Mouse (Mus musculus) kidney, embryonic 14.5 days (tissue): ENCODE results near the gene Rasgrp4. TPM values are rescaled to one million over a fixed set of nuclear protein-coding genes. Genes with fewer than 3 reads are reported as not detected.

Experiments used
- ATAC-seq: fragments of 200-750 bp; cut with Nextera tagmentation; 2 replicates; pipeline ENCODE4 v1.8.0; 2017; ENCODE audit warnings: moderate number of reproducible peaks, mild to moderate bottlenecking, moderate TSS enrichment, moderate library complexity; ENCODE audit not compliant: low FRiP score, low TSS enrichment
- H3K27ac ChIP-seq: fragments of 300-500 bp; sonication (generic); 2 replicates; pipeline ENCODE4 v1.5.1; 2014; ENCODE audit warnings: low read depth, mild to moderate bottlenecking, low read length, moderate library complexity, mixed read lengths
- H3K27me3 ChIP-seq: fragments of 300-500 bp; sonication (generic); 2 replicates; pipeline ENCODE4 v1.6.1; 2014; ENCODE audit warnings: mild to moderate bottlenecking, low read length; ENCODE audit not compliant: control insufficient read depth, insufficient read depth
- H3K36me3 ChIP-seq: fragments of 300-500 bp; sonication (generic); 2 replicates; pipeline ENCODE4 v1.6.1; 2014; ENCODE audit warnings: low read length, mixed read lengths; ENCODE audit not compliant: control insufficient read depth, insufficient read depth
- H3K4me1 ChIP-seq: fragments of 300-500 bp; sonication (generic); 2 replicates; pipeline ENCODE4 v1.6.1; 2014; ENCODE audit warnings: low read length, mixed read lengths; ENCODE audit not compliant: control insufficient read depth, insufficient read depth
- H3K4me2 ChIP-seq: fragments of 300-500 bp; sonication (generic); replicated peaks from 2 replicates; pipeline ENCODE4 v1.6.1; 2014; ENCODE audit warnings: low read depth, mild to moderate bottlenecking, low read length
- H3K4me3 ChIP-seq: fragments of 300-500 bp; sonication (generic); 2 replicates; pipeline ENCODE4 v1.5.1; 2014; ENCODE audit warnings: mild to moderate bottlenecking, low read length
- H3K9ac ChIP-seq: fragments of 300-500 bp; sonication (generic); 2 replicates; pipeline ENCODE4 v1.6.1; 2014; ENCODE audit warnings: low read depth, mild to moderate bottlenecking, low read length, moderate library complexity
- H3K9me3 ChIP-seq: fragments of 300-500 bp; sonication (generic); 2 replicates; pipeline ENCODE4 v1.6.1; 2016; ENCODE audit warnings: low read length; ENCODE audit not compliant: control insufficient read depth
- WGBS: fragments of 180-500 bp; shearing (Covaris S2); extraction: QIAGEN DNeasy Blood & Tissue Kit; methylation state at CpG from one replicate; pipeline ENCODE4 v1.1.7; 2014; 5-methylcytosine and 5-hydroxymethylcytosine counted together
- polyA plus RNA-seq: library from polyadenylated mRNA; unstranded; fragments of >200 nt; fragmentation: Nextera tagmentation; extraction: Ambion mirVana; gene quantifications from 2 replicates; pipeline ENCODE4 v1.2.1, GENCODE M21; 2014

The Rasgrp4 gene
- polyA plus RNA-seq, 1 experiment from 2014 or later = 0.68 TPM

GRCm38 (mm10) chr7:29170066-29170754 is 35.6 kb downstream of the Rasgrp4 start, which contains the start of the genes Ggn and Spred3:
TSS of gene Ggn (plus strand) at chr7:29170210.
TSS of gene Spred3 (minus strand) at chr7:29170411.
- WGBS = 1% methylated on average over 30 of the region's 30 CpGs
- peak within 1 kb of the TSS; percentile 65 for H3K4me3 ChIP-seq
- H3K9ac ChIP-seq = peak within 1 kb of the TSS; percentile 66
- peak; percentile 78 for ATAC-seq
- H3K36me3 ChIP-seq = peaks cover 19% of the 10 kb centered on the region
- H3K27me3 ChIP-seq = peaks cover 32% of the 10 kb centered on the region
- peak within 1 kb of the TSS; percentile 77 for H3K4me2 ChIP-seq
- no peaks in the 10 kb centered on the region for H3K9me3 ChIP-seq
- peaks cover 28% of the 10 kb centered on the region for H3K4me1 ChIP-seq
- H3K27ac ChIP-seq = peak within 1 kb of the TSS; percentile 82

GRCm38 (mm10) chr7:29170755-29171561 is 36.3 kb downstream of the Rasgrp4 start:
- Histone ChIP-seq H3K4me2 (peak overlapping the region; percentile 77), H3K9me3 (no peaks in the 10 kb centered on the region), H3K27ac (no peak overlapping the region), H3K4me1 (peaks cover 28% of the 10 kb centered on the region), H3K9ac (peak overlapping the region; percentile 42; the same call in 1 of the 2 replicates), H3K27me3 (peaks cover 32% of the 10 kb centered on the region), H3K36me3 (peaks cover 26% of the 10 kb centered on the region), H3K4me3 (peak overlapping the region; percentile 65)
- ATAC-seq = no peak
- 2% methylated on average over 43 of the region's 43 CpGs for WGBS

- Histone ChIP-seq H3K9me3 (no peaks in the 10 kb centered on the region), H3K27ac (no peak overlapping the region), H3K4me1 (peaks cover 28% of the 10 kb centered on the region), H3K27me3 (peaks cover 32% of the 10 kb centered on the region), H3K36me3 (peaks cover 33% of the 10 kb centered on the region), H3K9ac (peak overlapping the region; percentile 42; the same call in 1 of the 2 replicates), H3K4me2 (peak overlapping the region; percentile 77), H3K4me3 (peak overlapping the region; percentile 65)
- 4% methylated on average over 33 of the region's 34 CpGs for WGBS
- ATAC-seq = no peak
Observed at GRCm38 (mm10) chr7:29171562-29172097, 37.0 kb downstream of the Rasgrp4 start.

GRCm38 (mm10) chr7:29172390-29173016 is 37.9 kb downstream of the Rasgrp4 start:
- no peak overlapping the region for H3K9ac ChIP-seq
- no peak overlapping the region for H3K4me3 ChIP-seq
- ATAC-seq = no peak
- peaks cover 39% of the 10 kb centered on the region for H3K36me3 ChIP-seq
- 48% methylated on average over 32 of the region's 32 CpGs for WGBS
- no peak overlapping the region for H3K27ac ChIP-seq
- peaks cover 28% of the 10 kb centered on the region for H3K4me1 ChIP-seq
- no peak overlapping the region for H3K4me2 ChIP-seq
- peaks cover 32% of the 10 kb centered on the region for H3K27me3 ChIP-seq
- H3K9me3 ChIP-seq = no peaks in the 10 kb centered on the region

- WGBS = 88% methylated on average over 4 of the region's 4 CpGs
- H3K4me2 ChIP-seq = no peak overlapping the region
- H3K4me3 ChIP-seq = no peak overlapping the region
- H3K9ac ChIP-seq = no peak overlapping the region
- peaks cover 10% of the 10 kb centered on the region for H3K4me1 ChIP-seq
- peaks cover 14% of the 10 kb centered on the region for H3K27me3 ChIP-seq
- ATAC-seq = no peak
- H3K27ac ChIP-seq = no peak overlapping the region
- H3K36me3 ChIP-seq = peaks cover 39% of the 10 kb centered on the region
- H3K9me3 ChIP-seq = no peaks in the 10 kb centered on the region
Observed at GRCm38 (mm10) chr7:29178106-29178505, 43.5 kb downstream of the Rasgrp4 start.

GRCm38 (mm10) chr7:29179323-29179722 is 44.7 kb downstream of the Rasgrp4 start:
- Histone ChIP-seq H3K4me2 (peak overlapping the region; percentile 75), H3K9me3 (no peaks in the 10 kb centered on the region), H3K36me3 (peaks cover 29% of the 10 kb centered on the region), H3K4me3 (peak overlapping the region; percentile 86), H3K27me3 (0 out of 2 replicates have a peak, but pooled peaks cover 4% of the 10 kb centered on the region), H3K4me1 (peaks cover 10% of the 10 kb centered on the region), H3K9ac (peak overlapping the region; percentile 84; the same call in 1 of the 2 replicates), H3K27ac (no peak overlapping the region)
- WGBS = 46% methylated on average over 7 of the region's 7 CpGs
- no peak for ATAC-seq

- H3K27me3 ChIP-seq = no peaks in the 10 kb centered on the region
- WGBS = under 1% methylated on average over 62 of the region's 62 CpGs
Observed at GRCm38 (mm10) chr7:29180077-29180853, 45.6 kb downstream of the Rasgrp4 start, which contains the start of gene Psmd8. TSS of gene Psmd8 (minus strand) at chr7:29180701.

GRCm38 (mm10) chr7:29180854-29181236 is 46.2 kb downstream of the Rasgrp4 start:
- Histone ChIP-seq H3K4me2 (peak overlapping the region; percentile 41), H3K27ac (no peak overlapping the region; the same call in 1 of the 2 replicates), H3K27me3 (no peaks in the 10 kb centered on the region), H3K9ac (no peak overlapping the region), H3K36me3 (peaks cover 14% of the 10 kb centered on the region), H3K4me1 (peaks cover 10% of the 10 kb centered on the region), H3K4me3 (peak overlapping the region; percentile 86), H3K9me3 (no peaks in the 10 kb centered on the region)
- no peak for ATAC-seq
- WGBS = 40% methylated on average over 5 of the region's 5 CpGs

More at GRCm38 (mm10) chr7:29180077-29180853, 45.6 kb downstream of the Rasgrp4 start, which contains the start of gene Psmd8:
- peak; percentile 96 for ATAC-seq
- Histone ChIP-seq H3K9me3 (no peaks in the 10 kb centered on the region), H3K9ac (peak within 1 kb of the TSS; percentile 84), H3K36me3 (peaks cover 20% of the 10 kb centered on the region), H3K4me2 (peak within 1 kb of the TSS; percentile 75), H3K4me3 (peak within 1 kb of the TSS; percentile 86), H3K27ac (peak within 1 kb of the TSS; percentile 37; the same call in 1 of the 2 replicates), H3K4me1 (peaks cover 10% of the 10 kb centered on the region)
